Mouse (Mus musculus) liver, embryonic 14 days (tissue): ENCODE measurements around the gene Myl9. TPM values are rescaled to one million over a fixed set of nuclear protein-coding genes. Genes with fewer than 3 reads are reported as not detected.

Source experiments
- polyA plus RNA-seq: library from polyadenylated mRNA; depleted of rRNA; stranded (reverse); fragments of >200 nt; gene quantifications from 2 replicates; pipeline ENCODE4 v1.2.3, GENCODE M21; 2012; rRNA removed

Myl9 gene
- polyA plus RNA-seq = 25.4 and 26.0 TPM in 2 replicates

GRCm38 (mm10) chr2:156774738-156775454 lies at the start of gene Myl9:
TSS of gene Myl9 (plus strand) at chr2:156775420.

Other genes with a start within 250 kb of the Myl9 start
- 5.3 and 7.1 TPM in 2 replicates for gene Aar2, start 227.8 kb upstream of the Myl9 start, polyA plus RNA-seq
- 6.0 and 7.4 TPM in 2 replicates for gene Dlgap4, start 161.7 kb upstream of the Myl9 start, polyA plus RNA-seq
- 4.6 and 4.7 TPM in 2 replicates for gene Tgif2, start 64.6 kb downstream of the Myl9 start, polyA plus RNA-seq
- gene 4930518I15Rik, start 82.5 kb downstream of the Myl9 start, polyA plus RNA-seq = 0.83 and 1.0 TPM in 2 replicates
- 77.1 and 94.6 TPM in 2 replicates for gene Rab5if, start 87.7 kb downstream of the Myl9 start, polyA plus RNA-seq
- gene Sla2, start 111.8 kb downstream of the Myl9 start, polyA plus RNA-seq = 0.90 and 0.93 TPM in 2 replicates
- 28.4 and 33.4 TPM in 2 replicates for gene Ndrg3, start 216.6 kb downstream of the Myl9 start, polyA plus RNA-seq
- gene Dsn1, start 231.7 kb downstream of the Myl9 start, polyA plus RNA-seq = 19.1 and 21.6 TPM in 2 replicates